Mouse (Mus musculus): ENCODE measurements around the gene Slc24a4.

- TF ChIP-seq CTCF (IDR thresholded peaks at IDR 0.05) (peak; percentile 87), POLR2A (IDR thresholded peaks at IDR 0.05; ENCODE audit: insufficient read depth, low read depth, low read length) (no peak)
Measured at GRCm38 (mm10) chr12:102181799-102182357, 53.3 kb downstream of the Slc24a4 start.
